Mouse (Mus musculus): ENCODE measurements around the gene Elfn1. TPM values are rescaled to one million over a fixed set of nuclear protein-coding genes. Genes with fewer than 3 reads are reported as not detected.
A peak's percentile ranks its signal among the peaks of the same experiment; 100 is the strongest.

Gene Elfn1
- polyA plus RNA-seq, 1 experiment from 2014 or later, result 2.4 TPM

DNA sequence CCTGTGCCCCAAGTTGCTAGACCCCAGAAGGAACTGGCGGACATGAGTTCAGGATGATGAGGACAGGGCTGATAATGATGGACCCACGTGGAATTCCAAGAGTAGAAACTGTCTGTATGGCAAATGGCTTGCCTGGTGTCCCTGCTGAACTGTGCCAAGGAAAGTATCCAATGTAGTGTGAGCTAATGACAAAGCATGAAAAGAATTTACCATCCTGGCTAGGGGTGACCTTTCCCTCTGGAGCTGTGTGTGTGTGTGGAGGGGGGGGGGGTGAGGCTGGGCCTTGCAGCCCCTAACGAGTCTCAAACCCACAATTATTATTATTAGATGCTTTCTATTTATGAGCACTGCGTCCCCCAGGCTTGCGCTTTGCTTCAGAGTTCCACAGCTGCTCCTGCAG is 105.9 kb downstream of the Elfn1 start:
- Histone ChIP-seq H3K36me3 (no peaks in the 10 kb centered on the region), H3K4me1 (peaks cover 13% of the 10 kb centered on the region; the same call in 1 of the 2 replicates), H3K9ac (replicated peaks) (no peak overlapping the region), H3K27ac (replicated peaks) (no peak overlapping the region), H3K27me3 (no peaks in the 10 kb centered on the region), H3K4me3 (no peak overlapping the region), H3K4me2 (replicated peaks) (no peak overlapping the region), H3K9me3 (no peaks in the 10 kb centered on the region)
- 53% methylated on average over 5 of the region's 5 CpGs for WGBS
- no peak for ATAC-seq (replicated peaks)

DNA sequence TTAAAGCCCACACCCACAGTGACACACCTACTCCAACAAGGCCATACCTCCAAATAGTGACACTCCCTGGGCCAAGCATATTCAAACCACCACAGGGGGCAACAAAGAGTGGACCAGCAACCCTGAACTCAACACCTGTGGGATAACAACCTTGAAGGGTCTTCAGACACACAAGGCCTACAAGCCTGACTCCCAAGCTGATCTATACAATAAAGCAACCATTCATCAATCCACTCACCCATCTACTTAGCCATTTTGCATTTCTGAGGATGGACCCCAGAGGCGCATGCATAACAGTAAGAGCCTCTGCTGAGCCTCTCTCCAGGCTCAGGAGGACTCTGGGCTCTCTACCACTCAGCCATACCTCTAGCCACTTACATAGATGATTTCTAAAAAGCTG is 109.2 kb downstream of the Elfn1 start:
- no peak overlapping the region for H3K4me3 ChIP-seq
- no peaks in the 10 kb centered on the region for H3K27me3 ChIP-seq
- WGBS, result 96% methylated on average over 1 of the region's 1 CpGs
- no peaks in the 10 kb centered on the region for H3K36me3 ChIP-seq
- H3K27ac ChIP-seq (replicated peaks), result no peak overlapping the region
- no peak for ATAC-seq (replicated peaks)
- H3K4me2 ChIP-seq (replicated peaks), result no peak overlapping the region
- no peak overlapping the region for H3K9ac ChIP-seq (replicated peaks)
- no peaks in the 10 kb centered on the region for H3K9me3 ChIP-seq
- peaks cover 22% of the 10 kb centered on the region for H3K4me1 ChIP-seq

DNA sequence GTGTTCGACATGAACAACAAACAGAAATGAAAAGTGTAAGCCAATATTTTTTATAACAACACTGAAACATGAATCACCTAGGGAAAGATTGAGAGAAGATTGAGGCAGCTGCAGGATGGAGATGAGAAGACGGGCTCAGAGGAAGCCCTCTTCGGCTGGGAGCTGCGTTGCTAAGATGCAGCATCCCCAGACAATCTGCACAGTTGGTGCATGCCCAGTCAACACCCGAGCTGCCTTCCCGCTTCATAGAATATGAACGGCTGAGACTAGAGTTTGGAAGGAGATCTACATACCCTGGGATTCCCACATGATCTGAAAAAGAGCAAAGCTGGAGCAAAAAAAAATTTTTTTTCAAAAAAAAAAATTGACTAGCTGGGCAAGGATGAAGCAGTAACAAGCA is 111.0 kb downstream of the Elfn1 start:
- 76% methylated on average over 7 of the region's 7 CpGs for WGBS
- no peak for ATAC-seq (replicated peaks)

DNA sequence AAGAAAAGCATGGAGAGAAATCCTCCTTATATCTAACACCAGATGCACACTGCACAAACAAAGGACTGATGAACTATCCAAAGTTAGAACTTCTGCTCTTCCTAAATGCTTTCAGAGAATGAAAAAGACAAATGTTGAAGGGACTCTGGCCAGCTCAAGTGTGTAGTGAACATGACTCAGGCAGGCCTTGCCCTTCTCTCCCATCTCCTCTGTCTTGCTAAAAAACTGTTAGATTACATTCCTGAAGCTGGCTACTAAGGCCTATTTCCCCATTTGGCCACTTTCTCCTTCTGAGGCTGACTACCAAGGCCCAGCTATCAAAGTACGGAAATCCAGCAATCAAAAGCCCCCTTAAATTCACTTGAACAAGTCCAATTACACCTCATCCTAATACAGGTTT is 111.9 kb downstream of the Elfn1 start:
- peaks cover 37% of the 10 kb centered on the region for H3K4me1 ChIP-seq
- no peak for ATAC-seq (replicated peaks)
- H3K4me2 ChIP-seq (replicated peaks), result no peak overlapping the region
- H3K9ac ChIP-seq (replicated peaks), result no peak overlapping the region
- no peak overlapping the region for H3K4me3 ChIP-seq
- no peaks in the 10 kb centered on the region for H3K9me3 ChIP-seq
- H3K27me3 ChIP-seq, result no peaks in the 10 kb centered on the region
- WGBS, result 97% methylated on average over 1 of the region's 1 CpGs
- no peaks in the 10 kb centered on the region for H3K36me3 ChIP-seq
- no peak overlapping the region for H3K27ac ChIP-seq (replicated peaks)

More for the DNA sequence above, 111.0 kb downstream of the Elfn1 start:
- Histone ChIP-seq H3K4me1 (peaks cover 32% of the 10 kb centered on the region), H3K27ac (replicated peaks) (no peak overlapping the region), H3K36me3 (no peaks in the 10 kb centered on the region), H3K9me3 (no peaks in the 10 kb centered on the region), H3K4me2 (replicated peaks) (no peak overlapping the region), H3K4me3 (no peak overlapping the region), H3K27me3 (no peaks in the 10 kb centered on the region), H3K9ac (replicated peaks) (no peak overlapping the region)

DNA sequence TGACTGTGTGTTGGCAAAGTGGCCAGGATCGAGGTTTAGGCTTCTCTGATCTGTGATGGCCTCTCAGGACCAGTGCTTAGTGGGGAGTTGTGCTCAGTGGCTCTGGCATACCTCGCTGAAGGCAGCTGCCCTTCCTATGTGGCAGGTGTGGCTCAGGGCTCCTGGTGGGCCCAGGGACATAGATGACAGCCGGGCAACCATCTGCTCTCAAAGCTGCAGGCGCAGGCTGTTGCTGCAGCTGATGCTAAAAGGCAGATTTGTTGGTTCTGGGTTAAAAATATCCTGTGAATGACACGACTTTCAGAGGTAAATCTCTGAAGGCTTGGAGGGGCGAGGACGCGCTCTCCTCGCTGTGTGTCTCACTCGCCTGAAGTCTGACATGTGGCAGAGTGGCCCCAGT is 114.0 kb downstream of the Elfn1 start:
- Histone ChIP-seq H3K4me3 (no peak overlapping the region), H3K9me3 (no peaks in the 10 kb centered on the region), H3K27me3 (no peaks in the 10 kb centered on the region), H3K4me1 (peaks cover 37% of the 10 kb centered on the region), H3K9ac (replicated peaks) (no peak overlapping the region), H3K36me3 (no peaks in the 10 kb centered on the region), H3K4me2 (replicated peaks) (no peak overlapping the region), H3K27ac (replicated peaks) (0 out of 2 replicates have a peak overlapping the region, but pooled peaks have one; percentile 50)
- ATAC-seq (replicated peaks), result 0 out of 2 replicates have a peak, but pooled peaks have one; percentile 42
- 70% methylated on average over 10 of the region's 10 CpGs for WGBS

DNA sequence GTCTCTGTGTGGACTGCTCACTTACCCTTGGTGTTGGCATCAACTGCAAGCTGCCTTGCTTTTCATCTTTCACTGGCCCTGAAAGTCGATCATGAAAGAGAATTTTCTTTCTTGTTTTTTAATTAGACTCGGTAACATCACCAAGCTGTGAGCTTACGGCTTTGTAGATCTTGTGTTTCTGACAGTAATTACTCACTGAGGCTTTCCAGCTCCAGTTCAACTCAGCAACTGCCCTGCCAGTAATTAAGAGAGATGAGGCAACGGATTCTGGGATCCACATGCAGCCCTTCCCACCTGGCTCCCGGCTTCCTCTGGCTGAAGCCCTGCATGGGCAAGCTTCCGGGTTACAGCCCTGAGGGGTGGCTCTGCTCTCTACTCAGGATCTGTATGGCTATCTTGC is 115.1 kb downstream of the Elfn1 start:
- H3K4me1 ChIP-seq, result peaks cover 37% of the 10 kb centered on the region
- H3K27ac ChIP-seq (replicated peaks), result no peak overlapping the region
- no peaks in the 10 kb centered on the region for H3K9me3 ChIP-seq
- H3K27me3 ChIP-seq, result no peaks in the 10 kb centered on the region
- ATAC-seq (replicated peaks), result no peak
- H3K4me2 ChIP-seq (replicated peaks), result no peak overlapping the region
- WGBS, result 38% methylated on average over 6 of the region's 6 CpGs
- H3K36me3 ChIP-seq, result no peaks in the 10 kb centered on the region
- no peak overlapping the region for H3K9ac ChIP-seq (replicated peaks)
- no peak overlapping the region for H3K4me3 ChIP-seq

DNA sequence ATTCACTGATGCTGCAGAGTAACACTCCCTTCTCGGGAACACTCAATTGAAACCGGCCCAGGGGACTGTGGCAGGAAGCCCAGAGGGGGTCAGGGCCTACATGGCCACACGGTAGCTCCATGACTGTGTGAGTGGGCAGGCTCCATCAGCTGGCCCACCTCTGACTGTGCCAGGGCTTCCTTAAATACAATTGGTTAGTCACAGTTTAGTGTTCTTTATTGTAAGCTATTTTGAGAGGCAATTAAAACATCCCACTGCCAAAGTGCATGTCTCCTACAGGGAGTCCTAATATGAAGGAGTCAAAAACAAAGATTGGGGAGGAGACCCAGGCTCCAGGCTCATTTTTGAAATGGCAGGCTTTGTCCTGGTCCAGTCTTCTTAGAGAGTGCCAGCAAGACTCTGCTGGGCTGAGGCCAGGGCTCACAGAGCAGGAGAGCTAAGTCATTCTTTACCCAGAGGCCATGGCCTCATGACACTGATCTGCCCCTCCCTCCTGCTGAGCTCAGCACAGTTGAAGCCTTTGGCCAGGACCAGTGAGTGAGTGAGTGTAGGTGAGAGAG is 116.3 kb downstream of the Elfn1 start:
- H3K4me1 ChIP-seq, result peaks cover 37% of the 10 kb centered on the region
- peak; percentile 77 for ATAC-seq (replicated peaks)
- H3K27me3 ChIP-seq, result no peaks in the 10 kb centered on the region
- no peak overlapping the region for H3K4me3 ChIP-seq
- H3K27ac ChIP-seq (replicated peaks), result peak overlapping the region; percentile 41
- no peak overlapping the region for H3K4me2 ChIP-seq (replicated peaks)
- H3K36me3 ChIP-seq, result no peaks in the 10 kb centered on the region
- no peak overlapping the region for H3K9ac ChIP-seq (replicated peaks)
- WGBS, result 18% methylated on average over 3 of the region's 3 CpGs
- no peaks in the 10 kb centered on the region for H3K9me3 ChIP-seq

Other genes with a start within 250 kb of the Elfn1 start
- gene Micall2, start 171.6 kb upstream of the Elfn1 start, polyA plus RNA-seq (2015; fragmentation: Nextera tagmentation; extraction: Ambion mirVana), result 4.0 and 4.3 TPM in 2 replicates
- 27.1 and 31.1 TPM in 2 replicates for gene Ints1, start 132.3 kb upstream of the Elfn1 start, polyA plus RNA-seq (2015; fragmentation: Nextera tagmentation; extraction: Ambion mirVana)
- gene Mafk, start 116.4 kb upstream of the Elfn1 start, polyA plus RNA-seq (2015; fragmentation: Nextera tagmentation; extraction: Ambion mirVana), result 18.7 and 20.6 TPM in 2 replicates
- gene Tmem184a, start 88.0 kb upstream of the Elfn1 start, polyA plus RNA-seq (2015; fragmentation: Nextera tagmentation; extraction: Ambion mirVana), result 0.06 and 0.08 TPM in 2 replicates
- not detected in 2 replicates for gene Gm26938, start 81.5 kb upstream of the Elfn1 start, polyA plus RNA-seq (2015; fragmentation: Nextera tagmentation; extraction: Ambion mirVana)
- gene Psmg3, start 81.1 kb upstream of the Elfn1 start, polyA plus RNA-seq (2015; fragmentation: Nextera tagmentation; extraction: Ambion mirVana), result 84.5 and 89.6 TPM in 2 replicates